Mouse (Mus musculus): ENCODE data around the gene Chpf2. TPM values are rescaled to one million over a fixed set of nuclear protein-coding genes. Genes with fewer than 3 reads are reported as not detected.

Chpf2 gene
- polyA plus RNA-seq, 1 experiment from 2014 or later, result 23.0 TPM

- Histone ChIP-seq H3K4me1 (peaks cover 13% of the 10 kb centered on the region), H3K27ac (no peak overlapping the region), H3K36me3 (no peaks in the 10 kb centered on the region), H3K4me3 (no peak overlapping the region), H3K9me3 (no peaks in the 10 kb centered on the region), H3K9ac (no peak overlapping the region), H3K27me3 (no peaks in the 10 kb centered on the region), H3K4me2 (replicated peaks) (no peak overlapping the region)
- 47% methylated on average over 7 of the region's 7 CpGs for WGBS
- no peak for ATAC-seq (ENCODE audit: insufficient number of reproducible peaks, insufficient read depth, low FRiP score, low TSS enrichment)
Measured at GRCm38 (mm10) chr5:24611366-24612301, 25.1 kb downstream of the Chpf2 start.

GRCm38 (mm10) chr5:24612302-24612649 lies 25.7 kb downstream of the Chpf2 start:
- no peaks in the 10 kb centered on the region for H3K9me3 ChIP-seq
- no peaks in the 10 kb centered on the region for H3K36me3 ChIP-seq
- H3K27ac ChIP-seq, result no peak overlapping the region
- H3K27me3 ChIP-seq, result no peaks in the 10 kb centered on the region
- H3K4me1 ChIP-seq, result peaks cover 9% of the 10 kb centered on the region; the same call in 1 of the 2 replicates
- H3K9ac ChIP-seq, result no peak overlapping the region
- H3K4me2 ChIP-seq (replicated peaks), result no peak overlapping the region
- ATAC-seq (ENCODE audit: insufficient number of reproducible peaks, insufficient read depth, low FRiP score, low TSS enrichment), result no peak
- no peak overlapping the region for H3K4me3 ChIP-seq
- WGBS, result 71% methylated on average over 5 of the region's 5 CpGs

GRCm38 (mm10) chr5:24615097-24615496 lies 28.6 kb downstream of the Chpf2 start:
- H3K27me3 ChIP-seq, result no peaks in the 10 kb centered on the region; the same call in 1 of the 2 replicates
- no peaks in the 10 kb centered on the region for H3K36me3 ChIP-seq
- H3K4me1 ChIP-seq, result peaks cover 12% of the 10 kb centered on the region; the same call in 1 of the 2 replicates
- no peak overlapping the region for H3K4me2 ChIP-seq (replicated peaks)
- no peaks in the 10 kb centered on the region for H3K9me3 ChIP-seq
- no peak overlapping the region for H3K27ac ChIP-seq
- no peak overlapping the region for H3K4me3 ChIP-seq
- no peak overlapping the region for H3K9ac ChIP-seq
- no peak for ATAC-seq (ENCODE audit: insufficient number of reproducible peaks, insufficient read depth, low FRiP score, low TSS enrichment)
- 53% methylated on average over 6 of the region's 6 CpGs for WGBS

DNA sequence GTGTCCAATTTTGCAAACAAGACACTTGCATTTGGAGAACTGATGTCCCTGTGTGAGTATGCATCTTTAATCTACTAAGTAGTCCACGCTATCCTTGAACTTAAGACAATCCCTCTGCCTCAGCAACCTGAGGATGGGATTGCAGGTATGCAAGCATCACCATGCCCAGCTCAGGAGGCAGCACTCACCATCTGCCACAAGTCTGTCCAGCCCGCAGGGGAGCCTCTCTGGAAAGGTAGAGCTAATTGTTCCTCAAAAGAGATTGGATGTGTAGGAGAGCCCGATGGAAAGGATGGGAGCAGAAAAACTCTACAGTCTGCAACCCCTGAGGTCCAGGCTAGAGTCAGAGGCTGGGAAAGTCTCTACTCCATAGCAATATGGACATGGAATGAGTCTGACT lies 32.4 kb downstream of the Chpf2 start:
- H3K4me2 ChIP-seq (replicated peaks), result no peak overlapping the region
- H3K27ac ChIP-seq, result no peak overlapping the region
- WGBS, result 78% methylated on average over 3 of the region's 3 CpGs
- no peak overlapping the region for H3K9ac ChIP-seq
- H3K4me1 ChIP-seq, result 0 out of 2 replicates have a peak, but pooled peaks cover 5% of the 10 kb centered on the region
- H3K27me3 ChIP-seq, result peaks cover 16% of the 10 kb centered on the region
- no peaks in the 10 kb centered on the region for H3K36me3 ChIP-seq
- no peaks in the 10 kb centered on the region for H3K9me3 ChIP-seq
- ATAC-seq (ENCODE audit: insufficient number of reproducible peaks, insufficient read depth, low FRiP score, low TSS enrichment), result no peak
- no peak overlapping the region for H3K4me3 ChIP-seq

GRCm38 (mm10) chr5:24620116-24620515 lies 33.6 kb downstream of the Chpf2 start:
- no peak overlapping the region for H3K27ac ChIP-seq

GRCm38 (mm10) chr5:24620626-24621025 lies 34.1 kb downstream of the Chpf2 start:
- WGBS, result 77% methylated on average over 8 of the region's 8 CpGs
- Histone ChIP-seq H3K4me1 (0 out of 2 replicates have a peak, but pooled peaks cover 10% of the 10 kb centered on the region), H3K27ac (no peak overlapping the region), H3K9me3 (no peaks in the 10 kb centered on the region), H3K4me3 (no peak overlapping the region), H3K36me3 (no peaks in the 10 kb centered on the region), H3K4me2 (replicated peaks) (no peak overlapping the region), H3K27me3 (peaks cover 18% of the 10 kb centered on the region), H3K9ac (no peak overlapping the region)
- ATAC-seq (ENCODE audit: insufficient number of reproducible peaks, insufficient read depth, low FRiP score, low TSS enrichment), result no peak

More at GRCm38 (mm10) chr5:24620116-24620515, 33.6 kb downstream of the Chpf2 start:
- Histone ChIP-seq H3K9me3 (no peaks in the 10 kb centered on the region), H3K4me1 (0 out of 2 replicates have a peak, but pooled peaks cover 10% of the 10 kb centered on the region), H3K27me3 (peaks cover 18% of the 10 kb centered on the region), H3K4me3 (no peak overlapping the region), H3K36me3 (no peaks in the 10 kb centered on the region), H3K9ac (no peak overlapping the region), H3K4me2 (replicated peaks) (no peak overlapping the region)
- WGBS, result 59% methylated on average over 8 of the region's 8 CpGs
- ATAC-seq (ENCODE audit: insufficient number of reproducible peaks, insufficient read depth, low FRiP score, low TSS enrichment), result no peak

- H3K4me2 ChIP-seq (replicated peaks), result no peak overlapping the region
- 0 out of 2 replicates have a peak, but pooled peaks cover 10% of the 10 kb centered on the region for H3K4me1 ChIP-seq
- no peak overlapping the region for H3K4me3 ChIP-seq
- H3K36me3 ChIP-seq, result no peaks in the 10 kb centered on the region
- no peak for ATAC-seq (ENCODE audit: insufficient number of reproducible peaks, insufficient read depth, low FRiP score, low TSS enrichment)
- WGBS, result 64% methylated on average over 7 of the region's 7 CpGs
- no peak overlapping the region for H3K9ac ChIP-seq
- H3K9me3 ChIP-seq, result no peaks in the 10 kb centered on the region
- H3K27ac ChIP-seq, result no peak overlapping the region
- peaks cover 18% of the 10 kb centered on the region for H3K27me3 ChIP-seq
Measured at GRCm38 (mm10) chr5:24622386-24623040, 36.0 kb downstream of the Chpf2 start.

- Histone ChIP-seq H3K4me3 (peak overlapping the region; percentile 48), H3K9ac (peak overlapping the region; percentile 73), H3K4me2 (replicated peaks) (peak overlapping the region; percentile 80), H3K36me3 (no peaks in the 10 kb centered on the region), H3K4me1 (0 out of 2 replicates have a peak, but pooled peaks cover 10% of the 10 kb centered on the region), H3K27me3 (peaks cover 18% of the 10 kb centered on the region), H3K27ac (no peak overlapping the region), H3K9me3 (no peaks in the 10 kb centered on the region)
- no peak for ATAC-seq (ENCODE audit: insufficient number of reproducible peaks, insufficient read depth, low FRiP score, low TSS enrichment)
- 47% methylated on average over 8 of the region's 8 CpGs for WGBS
Measured at GRCm38 (mm10) chr5:24623041-24623985, 36.8 kb downstream of the Chpf2 start.

DNA sequence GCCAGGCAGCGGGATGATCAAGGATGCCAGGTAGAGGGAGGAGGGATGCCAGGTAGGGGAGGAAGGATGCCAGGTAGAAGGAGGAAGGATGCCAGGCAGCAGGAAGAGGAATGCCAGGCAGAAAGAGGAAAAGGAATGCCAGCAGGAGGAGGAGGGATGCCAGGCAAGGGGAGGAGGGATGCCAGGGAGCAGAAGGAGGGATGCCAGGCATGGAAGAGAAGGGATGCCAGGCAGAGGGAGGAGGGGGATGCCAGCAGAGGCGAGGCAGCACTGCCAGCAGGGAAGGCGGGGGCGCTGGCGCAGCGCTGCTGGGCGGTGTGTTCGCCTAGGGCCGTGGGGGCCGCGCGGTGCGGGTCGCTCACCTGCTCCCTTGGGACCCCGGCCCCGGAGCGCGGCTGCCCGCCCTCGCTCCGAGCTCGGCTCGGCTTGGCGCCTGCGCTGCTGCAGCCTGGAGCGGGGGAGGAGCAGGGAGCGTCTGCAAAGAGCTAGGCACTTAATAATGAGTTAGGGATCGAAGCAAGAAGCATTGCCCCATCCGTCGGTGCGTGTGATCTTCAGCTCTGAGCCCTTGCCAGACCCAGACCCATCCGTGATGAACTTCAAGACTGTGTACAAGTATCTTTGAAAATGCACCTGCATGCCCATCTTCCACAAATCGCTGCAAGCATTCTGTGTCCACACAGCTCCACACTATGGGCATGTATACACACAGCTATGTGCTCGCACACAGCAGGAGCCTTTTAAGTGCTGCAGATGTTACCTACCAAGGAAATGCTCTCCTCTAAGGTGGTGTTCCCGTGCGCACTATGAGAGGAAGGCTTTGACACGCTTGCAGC lies 37.7 kb downstream of the Chpf2 start, which contains the start of gene Smarcd3:
Gene Smarcd3 (minus strand): TSS at position 426 of the 836 bp plus-strand sequence.
- peak; percentile 65; the same call in 1 of the 2 replicates for ATAC-seq (ENCODE audit: insufficient number of reproducible peaks, insufficient read depth, low FRiP score, low TSS enrichment)
- 0 out of 2 replicates have a peak, but pooled peaks cover 10% of the 10 kb centered on the region for H3K4me1 ChIP-seq
- 3% methylated on average over 37 of the region's 37 CpGs for WGBS
- H3K9ac ChIP-seq, result peak within 1 kb of the TSS; percentile 73
- H3K9me3 ChIP-seq, result no peaks in the 10 kb centered on the region
- no peak within 1 kb of the TSS for H3K27ac ChIP-seq
- H3K4me3 ChIP-seq, result peak within 1 kb of the TSS; percentile 48
- peak within 1 kb of the TSS; percentile 80 for H3K4me2 ChIP-seq (replicated peaks)
- no peaks in the 10 kb centered on the region for H3K36me3 ChIP-seq
- peaks cover 18% of the 10 kb centered on the region for H3K27me3 ChIP-seq

DNA sequence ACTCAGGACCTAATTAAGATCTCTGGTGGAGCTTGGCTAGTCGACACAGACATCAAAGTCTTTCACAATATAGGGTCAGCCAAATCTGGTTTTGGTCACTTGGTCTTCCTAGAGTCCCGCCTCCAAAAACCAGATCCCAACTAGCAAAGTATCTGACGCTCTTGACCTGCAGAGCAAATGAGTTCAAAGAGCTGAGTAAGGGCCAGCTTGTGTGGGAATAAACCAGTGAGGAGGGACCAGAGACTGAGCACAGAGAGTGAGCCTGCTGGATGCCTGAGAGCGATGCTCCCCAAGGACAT lies 38.2 kb downstream of the Chpf2 start:
- no peaks in the 10 kb centered on the region for H3K9me3 ChIP-seq
- no peak for ATAC-seq (ENCODE audit: insufficient number of reproducible peaks, insufficient read depth, low FRiP score, low TSS enrichment)
- peak overlapping the region; percentile 80 for H3K4me2 ChIP-seq (replicated peaks)
- peaks cover 18% of the 10 kb centered on the region for H3K27me3 ChIP-seq
- H3K27ac ChIP-seq, result no peak overlapping the region
- H3K9ac ChIP-seq, result no peak overlapping the region
- no peaks in the 10 kb centered on the region for H3K36me3 ChIP-seq
- H3K4me1 ChIP-seq, result 0 out of 2 replicates have a peak, but pooled peaks cover 10% of the 10 kb centered on the region
- H3K4me3 ChIP-seq, result no peak overlapping the region
- 33% methylated on average over 4 of the region's 4 CpGs for WGBS
